Mouse (Mus musculus) olfactory bulb, adult 2 months (tissue): ENCODE measurements at regions not wholly inside any gene's neighbourhood (a gene's known extent, or its start where the extent isn't known, plus 50 kb on each side); places are given as distances from the start of the nearest gene placed in this dataset.

Source experiments
- CTCF ChIP-seq: fragments of 200-500 bp; IDR thresholded peaks from 2 replicates; pipeline ENCODE4 v1.5.1; 2012; ENCODE audit warnings: low read depth, mild to moderate bottlenecking, low read length, moderate library complexity; ENCODE audit not compliant: insufficient read depth
- POLR2A ChIP-seq: fragments of 200-500 bp; IDR thresholded peaks from 2 replicates; pipeline ENCODE4 v1.6.1; 2012; ENCODE audit warnings: mild to moderate bottlenecking, low read depth, low read length, moderate library complexity; ENCODE audit not compliant: insufficient read depth

GRCm38 (mm10) chr1:177557856-177558255, 115.7 kb downstream of the Zbtb18 start:
- TF ChIP-seq CTCF (no peak), POLR2A (no peak)
